Mouse (Mus musculus): ENCODE results near the gene Pmvk. TPM values are rescaled to one million over a fixed set of nuclear protein-coding genes. Genes with fewer than 3 reads are reported as not detected.
A peak's percentile ranks its signal among the peaks of the same experiment; 100 is the strongest.

The Pmvk gene
- total and polyA plus RNA-seq, 3 experiments = 53.6 to 75.7 TPM; not detected in 1

DNA sequence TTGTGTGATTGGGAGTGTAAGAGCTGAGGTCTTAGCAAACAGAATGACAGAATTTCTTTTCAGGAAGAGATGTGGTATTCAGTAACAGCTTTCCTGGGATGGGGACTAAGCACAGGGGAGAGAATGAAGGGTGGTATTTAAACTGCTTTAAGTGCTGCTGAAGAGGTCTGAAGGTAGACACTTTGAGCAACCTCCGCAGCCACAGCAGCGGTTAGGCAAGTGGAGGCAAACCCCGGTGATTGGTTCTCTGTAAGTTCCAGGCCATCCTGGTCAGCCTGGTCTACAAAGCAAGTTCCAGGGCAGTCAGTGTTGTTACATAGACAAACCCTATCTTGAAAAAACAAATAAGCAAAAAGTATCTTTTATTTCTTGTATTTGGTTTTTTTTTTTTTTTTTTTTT is 34.4 kb upstream of the Pmvk start:
- Histone ChIP-seq H3K27ac (ENCODE audit: control insufficient read depth, low read depth, low read length) (no peak overlapping the region), H3K9me3 (replicated peaks; ENCODE audit: insufficient read depth, low read length) (no peaks in the 10 kb centered on the region), H3K9ac (ENCODE audit: control insufficient read depth, low read depth, low read length, poor library complexity, severe bottlenecking) (peak overlapping the region; percentile 76; the same call in 1 of the 2 replicates), H3K4me1 (ENCODE audit: control insufficient read depth in 1 of 2, insufficient read depth in 2 of 2, low read length in 2 of 2) (peaks cover 27 to 57% of the 10 kb centered on the region in 2 experiments), H3K27me3 (ENCODE audit: control insufficient read depth in 1 of 2, insufficient read depth in 2 of 2, low read length in 2 of 2) (no peaks in the 10 kb centered on the region), H3K36me3 (ENCODE audit: control insufficient read depth in 1 of 2, insufficient read depth in 2 of 2, low read length in 2 of 2) (peaks cover 13 to 56% of the 10 kb centered on the region in 2 experiments), H3K79me2 (ENCODE audit: control insufficient read depth, insufficient read depth, low read length, poor library complexity) (peaks cover 48% of the 10 kb centered on the region), H3K4me3 (ENCODE audit: control insufficient read depth in 1 of 2, insufficient read depth in 1 of 2, low read depth in 2 of 2, low read length in 2 of 2) (peak overlapping the region in 1 of 2 experiments; percentile 82; a peak in 1 of 4 replicates)
- no peak for DNase-seq (ENCODE audit: low read depth, low spot score)
- TF ChIP-seq CTCF (IDR thresholded peaks at IDR 0.05 in 2 of 3, conservative IDR thresholded peaks at IDR 0.05 in 1 of 3; ENCODE audit: control insufficient read depth in 1 of 3, insufficient read depth in 1 of 3, low read depth in 2 of 3, low read length in 3 of 3, poor library complexity in 1 of 3, severe bottlenecking in 1 of 3) (no peak), BHLHE40 (IDR thresholded peaks at IDR 0.05; ENCODE audit: borderline replicate concordance, low read depth, low read length) (no peak), MAFK (IDR thresholded peaks at IDR 0.05; ENCODE audit: borderline replicate concordance, low read depth, low read length) (no peak), POLR2A (IDR thresholded peaks at IDR 0.05; ENCODE audit: control insufficient read depth in 1 of 2, insufficient read depth in 1 of 2, low read depth in 1 of 2, low read length in 2 of 2, poor library complexity in 1 of 2) (no peak), MYB (IDR thresholded peaks at IDR 0.05; ENCODE audit: low read depth, low read length) (no peak), USF2 (IDR thresholded peaks at IDR 0.05; ENCODE audit: borderline replicate concordance in 1 of 2, insufficient read depth in 1 of 2, low read depth in 1 of 2, low read length in 2 of 2) (no peak), EP300 (IDR thresholded peaks at IDR 0.05; ENCODE audit: low read depth in 1 of 2, low read length in 2 of 2) (no peak), MEF2A (IDR thresholded peaks at IDR 0.05; ENCODE audit: extremely low read depth, insufficient replicate concordance, low read depth, low read length, poor library complexity, severe bottlenecking) (no peak), ZNF384 (IDR thresholded peaks at IDR 0.05; ENCODE audit: low read depth, low read length) (no peak; the same call in 1 of the 2 replicates), RAD21 (IDR thresholded peaks at IDR 0.05; ENCODE audit: low read depth, low read length) (no peak), MAZ (IDR thresholded peaks at IDR 0.05; ENCODE audit: low read depth, low read length) (no peak), ZKSCAN1 (IDR thresholded peaks at IDR 0.05; ENCODE audit: low read depth, low read length) (no peak), TAL1 (IDR thresholded peaks at IDR 0.05; ENCODE audit: low read length) (no peak), MAX (IDR thresholded peaks at IDR 0.05; ENCODE audit: low read length) (no peak), GABPA (IDR thresholded peaks at IDR 0.05; ENCODE audit: low read depth, low read length) (no peak), RCOR1 (IDR thresholded peaks at IDR 0.05; ENCODE audit: low read depth, low read length) (no peak), TCF12 (IDR thresholded peaks at IDR 0.05; ENCODE audit: low read depth, low read length) (no peak)

DNA sequence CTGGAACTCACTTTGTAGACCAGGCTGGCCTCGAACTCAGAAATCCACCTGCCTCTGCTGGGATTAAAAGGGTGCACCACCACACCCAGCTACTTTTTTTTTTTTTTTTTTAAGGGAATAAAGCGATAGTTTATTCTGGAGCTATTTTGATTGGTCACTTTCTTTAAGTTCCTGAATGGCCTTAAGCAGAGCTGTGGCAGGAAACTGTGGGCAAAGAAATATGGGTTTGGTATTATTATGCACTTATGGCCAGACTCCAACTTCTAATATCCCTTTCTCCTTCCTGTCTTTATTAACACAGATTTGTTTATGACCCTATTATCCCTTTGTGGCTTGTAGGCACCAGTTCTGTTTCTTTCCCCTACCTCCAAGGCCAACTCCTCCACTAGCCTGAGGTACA is 33.9 kb upstream of the Pmvk start:
- Histone ChIP-seq H3K36me3 (ENCODE audit: control insufficient read depth in 1 of 2, insufficient read depth in 2 of 2, low read length in 2 of 2) (peaks cover 12 to 57% of the 10 kb centered on the region in 2 experiments), H3K27me3 (ENCODE audit: control insufficient read depth in 1 of 2, insufficient read depth in 2 of 2, low read length in 2 of 2) (no peaks in the 10 kb centered on the region), H3K79me2 (ENCODE audit: control insufficient read depth, insufficient read depth, low read length, poor library complexity) (peaks cover 48% of the 10 kb centered on the region), H3K4me3 (ENCODE audit: control insufficient read depth in 1 of 2, insufficient read depth in 1 of 2, low read depth in 2 of 2, low read length in 2 of 2) (no peak overlapping the region), H3K4me1 (ENCODE audit: control insufficient read depth in 1 of 2, insufficient read depth in 2 of 2, low read length in 2 of 2) (peaks cover 27 to 57% of the 10 kb centered on the region in 2 experiments), H3K27ac (ENCODE audit: control insufficient read depth, low read depth, low read length) (no peak overlapping the region), H3K9me3 (replicated peaks; ENCODE audit: insufficient read depth, low read length) (no peaks in the 10 kb centered on the region), H3K9ac (ENCODE audit: control insufficient read depth, low read depth, low read length, poor library complexity, severe bottlenecking) (no peak overlapping the region)
- TF ChIP-seq POLR2A (IDR thresholded peaks at IDR 0.05; ENCODE audit: control insufficient read depth in 1 of 2, insufficient read depth in 1 of 2, low read depth in 1 of 2, low read length in 2 of 2, poor library complexity in 1 of 2) (no peak), ETS1 (IDR thresholded peaks at IDR 0.05; ENCODE audit: low read depth, low read length) (no peak), GATA1 (IDR thresholded peaks at IDR 0.05; ENCODE audit: low read depth, low read length) (no peak), ZNF384 (IDR thresholded peaks at IDR 0.05; ENCODE audit: low read depth, low read length) (peak; percentile 50; the same call in 1 of the 2 replicates), CHD2 (IDR thresholded peaks at IDR 0.05; ENCODE audit: low read length) (no peak), TCF12 (IDR thresholded peaks at IDR 0.05; ENCODE audit: low read depth, low read length) (no peak)
- DNase-seq (ENCODE audit: low read depth, low spot score) = no peak

All from MEL (cell line).